Mouse (Mus musculus): Measurements from ENCODE around the gene Asap3. TPM values are rescaled to one million over a fixed set of nuclear protein-coding genes. Genes with fewer than 3 reads are reported as not detected.
A peak's percentile ranks its signal among the peaks of the same experiment; 100 is the strongest.

The Asap3 gene
- polyA plus RNA-seq, 1 experiment from 2014 or later: 4.1 TPM

DNA sequence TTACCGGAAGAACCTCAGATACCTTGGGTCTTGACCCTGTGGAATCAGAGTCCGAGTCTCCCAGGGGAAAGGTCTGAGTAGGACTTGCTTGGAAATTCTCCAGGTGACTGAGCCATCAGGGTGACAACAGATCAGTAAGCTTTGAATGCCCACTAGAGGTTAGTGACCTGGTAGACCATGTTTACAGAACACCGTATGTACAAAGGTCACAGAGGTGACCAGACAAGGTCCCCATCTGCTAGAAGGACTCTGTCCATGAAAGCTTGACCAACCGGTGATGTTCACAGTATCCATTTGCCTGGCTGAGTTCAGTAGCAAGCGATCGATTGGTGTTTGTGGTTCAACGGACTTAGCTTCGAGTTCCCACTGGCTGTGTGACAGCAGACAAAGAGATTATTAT lies 8.7 kb downstream of the Asap3 start:
- no peak overlapping the region for H3K9ac ChIP-seq (replicated peaks; ENCODE audit: low read depth, low read length)
- no peak overlapping the region for H3K4me3 ChIP-seq (replicated peaks; ENCODE audit: low read length)
- no peaks in the 10 kb centered on the region for H3K9me3 ChIP-seq (ENCODE audit: control insufficient read depth, low read length)
- no peaks in the 10 kb centered on the region for H3K36me3 ChIP-seq (ENCODE audit: control insufficient read depth, insufficient read depth)
- H3K27ac ChIP-seq (ENCODE audit: low read length): no peak overlapping the region
- WGBS: 87% methylated on average over 8 of the region's 8 CpGs
- no peak overlapping the region for H3K4me2 ChIP-seq (ENCODE audit: low read length)
- H3K4me1 ChIP-seq (replicated peaks; ENCODE audit: control insufficient read depth, insufficient read depth, low read length): peaks cover 9% of the 10 kb centered on the region
- H3K27me3 ChIP-seq (replicated peaks; ENCODE audit: control insufficient read depth, insufficient read depth, low read length): no peaks in the 10 kb centered on the region
- no peak for ATAC-seq

DNA sequence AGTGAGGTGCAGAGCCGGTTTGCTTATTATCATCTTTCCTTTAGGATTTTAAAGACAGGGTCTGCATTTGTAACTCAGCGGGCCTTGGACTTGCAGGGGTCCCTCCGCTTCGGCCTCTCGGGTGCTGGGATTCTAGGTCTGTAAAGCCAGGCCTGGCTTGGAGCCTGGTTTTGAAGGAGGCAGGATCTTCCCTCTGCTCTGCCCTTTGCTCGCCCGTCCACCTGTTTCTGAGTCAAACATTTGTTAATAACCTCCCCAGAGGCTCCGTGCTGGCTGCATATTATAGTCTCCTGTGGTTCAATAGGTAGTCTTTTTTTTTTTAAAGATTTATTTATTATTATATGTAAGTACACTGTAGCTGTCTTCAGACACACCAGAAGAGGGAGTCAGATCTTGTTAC lies 9.4 kb downstream of the Asap3 start:
- WGBS: 86% methylated on average over 8 of the region's 8 CpGs
- no peaks in the 10 kb centered on the region for H3K36me3 ChIP-seq (ENCODE audit: control insufficient read depth, insufficient read depth)
- H3K9ac ChIP-seq (replicated peaks; ENCODE audit: low read depth, low read length): no peak overlapping the region

DNA sequence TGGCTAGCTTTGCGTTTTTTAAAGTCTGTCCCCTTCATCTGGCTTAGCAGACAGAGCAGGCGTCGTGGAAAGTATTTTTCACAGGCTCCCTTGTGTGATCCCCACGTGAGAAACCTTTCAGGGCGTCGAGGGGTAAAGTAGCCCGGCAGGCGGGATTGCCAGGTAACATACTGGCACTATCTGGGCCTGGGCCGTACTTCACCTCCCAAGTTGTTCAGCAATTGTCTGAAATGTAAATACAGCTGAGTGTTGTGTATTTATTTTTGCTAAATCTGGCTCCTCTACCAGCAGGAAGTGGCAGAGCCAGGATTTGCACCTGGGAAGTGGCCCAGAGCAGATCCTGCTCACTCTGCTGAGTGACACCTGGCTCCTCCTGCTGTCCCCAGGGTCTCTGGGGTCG lies 10.9 kb downstream of the Asap3 start:
- Histone ChIP-seq H3K9me3 (ENCODE audit: control insufficient read depth, low read length) (no peaks in the 10 kb centered on the region), H3K4me1 (replicated peaks; ENCODE audit: control insufficient read depth, insufficient read depth, low read length) (peaks cover 13% of the 10 kb centered on the region), H3K27ac (ENCODE audit: low read length) (no peak overlapping the region), H3K9ac (replicated peaks; ENCODE audit: low read depth, low read length) (no peak overlapping the region), H3K4me3 (replicated peaks; ENCODE audit: low read length) (no peak overlapping the region), H3K36me3 (ENCODE audit: control insufficient read depth, insufficient read depth) (no peaks in the 10 kb centered on the region), H3K4me2 (ENCODE audit: low read length) (no peak overlapping the region), H3K27me3 (replicated peaks; ENCODE audit: control insufficient read depth, insufficient read depth, low read length) (no peaks in the 10 kb centered on the region)
- no peak for ATAC-seq
- WGBS: 65% methylated on average over 10 of the region's 10 CpGs

More for the DNA sequence above, 9.4 kb downstream of the Asap3 start:
- Histone ChIP-seq H3K4me2 (ENCODE audit: low read length) (no peak overlapping the region), H3K4me3 (replicated peaks; ENCODE audit: low read length) (no peak overlapping the region), H3K27ac (ENCODE audit: low read length) (no peak overlapping the region), H3K9me3 (ENCODE audit: control insufficient read depth, low read length) (no peaks in the 10 kb centered on the region), H3K4me1 (replicated peaks; ENCODE audit: control insufficient read depth, insufficient read depth, low read length) (peaks cover 12% of the 10 kb centered on the region), H3K27me3 (replicated peaks; ENCODE audit: control insufficient read depth, insufficient read depth, low read length) (no peaks in the 10 kb centered on the region)
- no peak for ATAC-seq

DNA sequence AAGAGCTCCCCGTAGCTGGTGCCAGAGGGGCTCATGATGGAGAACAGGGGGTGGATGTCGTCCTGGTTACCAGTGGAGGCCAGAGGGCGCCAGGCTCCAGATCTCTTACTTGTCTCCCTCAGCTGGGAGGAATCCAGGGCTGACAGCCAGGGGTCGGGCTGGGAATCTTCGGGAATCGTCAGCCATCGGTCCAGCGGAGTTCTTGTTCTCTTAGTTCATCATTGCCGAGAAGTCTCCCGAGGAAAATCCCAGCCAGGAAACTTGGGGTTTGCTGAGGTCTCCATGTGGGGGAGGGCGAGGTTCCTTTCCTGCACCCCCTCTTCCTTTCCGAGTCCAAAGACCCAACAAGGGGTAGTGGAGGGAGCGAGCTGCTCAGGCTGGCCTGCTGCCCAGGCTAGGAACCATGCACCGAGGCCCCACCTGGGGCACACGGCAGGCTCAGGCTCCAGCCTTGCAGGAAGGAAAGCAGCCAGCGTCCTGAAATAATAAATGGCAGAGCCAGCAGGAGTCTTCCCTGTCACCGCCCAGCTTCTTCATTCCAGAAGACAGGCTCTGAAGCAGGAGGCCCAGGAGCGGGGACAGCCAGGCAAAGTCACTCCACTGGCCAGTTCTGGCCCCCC lies 12.5 kb downstream of the Asap3 start:
- H3K9ac ChIP-seq (replicated peaks; ENCODE audit: low read depth, low read length): peak overlapping the region; percentile 30
- no peak overlapping the region for H3K27ac ChIP-seq (ENCODE audit: low read length)
- no peaks in the 10 kb centered on the region for H3K27me3 ChIP-seq (replicated peaks; ENCODE audit: control insufficient read depth, insufficient read depth, low read length)
- WGBS: 17% methylated on average over 18 of the region's 18 CpGs
- H3K4me3 ChIP-seq (replicated peaks; ENCODE audit: low read length): no peak overlapping the region
- no peaks in the 10 kb centered on the region for H3K36me3 ChIP-seq (ENCODE audit: control insufficient read depth, insufficient read depth)
- H3K9me3 ChIP-seq (ENCODE audit: control insufficient read depth, low read length): no peaks in the 10 kb centered on the region
- H3K4me1 ChIP-seq (replicated peaks; ENCODE audit: control insufficient read depth, insufficient read depth, low read length): peaks cover 18% of the 10 kb centered on the region
- H3K4me2 ChIP-seq (ENCODE audit: low read length): peak overlapping the region; percentile 13
- no peak for ATAC-seq

DNA sequence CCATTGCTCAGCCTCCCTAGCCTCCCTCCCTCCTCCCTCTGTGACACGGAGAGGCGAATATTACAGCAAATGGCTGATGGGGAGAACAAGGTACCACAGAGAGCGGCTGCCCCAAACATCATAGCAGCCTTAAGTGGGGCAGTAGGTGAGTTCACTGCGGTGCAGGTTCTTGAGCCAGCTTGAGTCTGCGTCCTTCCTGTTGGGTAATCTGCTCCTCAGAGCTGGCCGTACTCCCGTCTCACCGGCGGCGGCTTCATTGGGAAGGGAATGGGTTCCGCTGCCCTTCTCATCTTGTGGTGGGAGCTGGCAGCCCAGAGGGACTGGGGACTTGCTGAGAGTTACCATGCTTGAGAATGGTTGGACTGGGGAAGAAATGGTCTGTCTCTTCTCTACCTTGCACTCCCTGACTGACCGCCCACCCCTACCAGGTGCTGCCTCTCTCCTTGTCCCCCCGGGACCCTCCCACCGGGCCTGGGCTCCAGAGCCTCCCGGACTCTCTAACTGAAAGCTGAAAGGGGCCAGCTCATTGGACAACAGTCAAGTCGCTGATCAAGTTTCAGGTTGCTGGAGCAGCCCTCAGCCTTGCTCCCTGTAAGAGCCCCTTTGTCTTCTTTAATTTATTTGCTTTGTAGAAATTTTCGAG lies 14.1 kb downstream of the Asap3 start:
- Histone ChIP-seq H3K36me3 (ENCODE audit: control insufficient read depth, insufficient read depth) (no peaks in the 10 kb centered on the region), H3K4me1 (replicated peaks; ENCODE audit: control insufficient read depth, insufficient read depth, low read length) (peaks cover 25% of the 10 kb centered on the region), H3K27me3 (replicated peaks; ENCODE audit: control insufficient read depth, insufficient read depth, low read length) (no peaks in the 10 kb centered on the region), H3K4me2 (ENCODE audit: low read length) (no peak overlapping the region), H3K4me3 (replicated peaks; ENCODE audit: low read length) (no peak overlapping the region), H3K9me3 (ENCODE audit: control insufficient read depth, low read length) (no peaks in the 10 kb centered on the region), H3K27ac (ENCODE audit: low read length) (no peak overlapping the region), H3K9ac (replicated peaks; ENCODE audit: low read depth, low read length) (no peak overlapping the region)
- WGBS: 14% methylated on average over 17 of the region's 17 CpGs
- no peak for ATAC-seq

DNA sequence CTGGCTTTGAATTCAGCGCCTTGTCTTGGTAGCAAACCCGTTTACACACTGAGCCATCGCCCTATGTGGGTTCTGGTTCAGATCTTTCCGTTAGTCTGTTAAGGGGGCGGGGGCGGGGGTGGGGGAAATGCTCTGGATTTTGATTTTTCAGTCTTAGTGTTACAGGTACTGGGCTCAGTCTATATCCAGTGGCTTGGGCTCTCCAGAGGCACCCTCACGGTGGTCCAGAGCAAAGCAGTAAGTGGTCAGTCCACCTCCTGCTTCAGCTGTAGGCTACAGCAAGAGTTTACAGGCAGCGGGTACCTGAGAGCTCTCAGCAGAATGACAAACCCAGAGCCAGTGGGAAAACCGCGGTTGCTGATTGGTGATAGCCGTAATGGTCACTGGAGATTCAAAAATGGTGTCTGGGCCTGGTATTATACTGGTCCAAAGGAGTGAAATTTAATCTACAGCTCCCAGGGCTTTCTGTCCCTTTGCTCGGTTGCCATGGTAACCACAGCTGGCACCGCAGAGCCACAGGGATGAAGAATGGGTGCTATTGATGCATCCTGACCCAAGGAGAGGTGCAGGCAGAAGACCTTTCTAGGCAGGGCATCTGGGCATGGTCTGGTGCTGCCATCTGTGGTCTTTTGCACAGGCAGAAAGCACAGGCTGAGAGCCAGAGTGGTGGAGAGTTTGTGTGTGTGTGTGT lies 17.5 kb downstream of the Asap3 start:
- H3K4me2 ChIP-seq (ENCODE audit: low read length): no peak overlapping the region
- no peaks in the 10 kb centered on the region for H3K36me3 ChIP-seq (ENCODE audit: control insufficient read depth, insufficient read depth)
- ATAC-seq: peak; percentile 75
- no peak overlapping the region for H3K9ac ChIP-seq (replicated peaks; ENCODE audit: low read depth, low read length)
- H3K4me1 ChIP-seq (replicated peaks; ENCODE audit: control insufficient read depth, insufficient read depth, low read length): peaks cover 18% of the 10 kb centered on the region
- no peaks in the 10 kb centered on the region for H3K9me3 ChIP-seq (ENCODE audit: control insufficient read depth, low read length)
- 42% methylated on average over 13 of the region's 13 CpGs for WGBS
- no peaks in the 10 kb centered on the region for H3K27me3 ChIP-seq (replicated peaks; ENCODE audit: control insufficient read depth, insufficient read depth, low read length)
- H3K4me3 ChIP-seq (replicated peaks; ENCODE audit: low read length): no peak overlapping the region
- no peak overlapping the region for H3K27ac ChIP-seq (ENCODE audit: low read length)

DNA sequence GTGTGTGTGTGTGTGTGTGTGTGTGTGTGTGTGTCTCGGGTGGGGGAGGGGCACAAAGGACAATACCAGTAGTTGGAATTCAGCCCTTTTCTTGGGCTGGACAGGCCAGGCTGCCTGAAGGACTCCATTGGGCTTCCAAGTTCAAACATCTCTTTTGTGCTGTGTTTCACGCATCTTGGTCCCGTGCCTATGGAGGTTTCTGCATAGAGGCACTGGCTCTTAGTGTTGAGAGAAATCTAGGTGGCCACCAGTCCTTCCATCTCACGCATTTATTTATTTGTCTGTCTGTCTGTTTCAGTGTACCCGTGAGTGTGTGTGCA lies 18.0 kb downstream of the Asap3 start:
- H3K4me1 ChIP-seq (replicated peaks; ENCODE audit: control insufficient read depth, insufficient read depth, low read length): peaks cover 16% of the 10 kb centered on the region
- H3K9me3 ChIP-seq (ENCODE audit: control insufficient read depth, low read length): no peaks in the 10 kb centered on the region
- H3K9ac ChIP-seq (replicated peaks; ENCODE audit: low read depth, low read length): no peak overlapping the region
- no peak overlapping the region for H3K4me2 ChIP-seq (ENCODE audit: low read length)
- peak; percentile 33; the same call in 1 of the 2 replicates for ATAC-seq
- no peak overlapping the region for H3K27ac ChIP-seq (ENCODE audit: low read length)
- no peaks in the 10 kb centered on the region for H3K27me3 ChIP-seq (replicated peaks; ENCODE audit: control insufficient read depth, insufficient read depth, low read length)
- 31% methylated on average over 5 of the region's 5 CpGs for WGBS
- no peak overlapping the region for H3K4me3 ChIP-seq (replicated peaks; ENCODE audit: low read length)
- no peaks in the 10 kb centered on the region for H3K36me3 ChIP-seq (ENCODE audit: control insufficient read depth, insufficient read depth)

DNA sequence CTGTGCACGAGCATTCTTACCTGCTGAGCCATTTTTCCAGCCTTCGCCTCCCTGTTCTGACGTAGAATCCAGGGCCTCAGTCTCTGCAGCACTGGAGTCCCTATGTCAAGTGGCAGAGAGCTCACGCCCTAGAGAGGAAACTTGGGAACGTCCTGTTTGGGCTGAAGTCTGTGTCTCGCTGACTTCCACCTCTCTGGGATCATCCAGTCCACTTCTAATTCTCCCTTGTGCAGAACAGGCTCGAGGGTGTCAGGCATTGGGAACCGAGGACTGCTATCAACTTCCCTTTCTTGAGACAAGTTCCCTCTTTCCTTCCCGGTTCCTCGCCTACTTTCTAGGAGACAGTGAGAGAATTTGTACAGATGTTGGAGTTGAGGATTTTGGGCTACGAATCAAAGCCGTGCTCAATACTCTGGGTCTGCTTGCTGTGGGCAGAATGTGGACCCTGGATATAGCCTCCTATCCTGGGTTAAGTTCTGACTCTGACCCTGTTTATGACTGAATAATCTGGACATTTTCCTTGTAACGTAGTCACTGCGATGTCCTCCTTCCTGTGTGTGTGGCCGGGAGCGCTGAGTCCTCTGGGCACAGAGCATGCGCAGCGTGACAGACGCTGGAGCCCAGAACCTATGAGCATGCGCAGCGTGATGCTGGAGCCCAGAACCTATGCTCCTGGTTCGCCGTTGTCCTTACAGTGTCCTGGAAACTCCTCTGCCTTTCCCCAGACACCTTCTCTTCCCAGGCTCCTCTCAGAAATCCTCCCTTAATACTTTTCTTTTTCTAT lies 18.7 kb downstream of the Asap3 start:
- no peak overlapping the region for H3K27ac ChIP-seq (ENCODE audit: low read length)
- H3K27me3 ChIP-seq (replicated peaks; ENCODE audit: control insufficient read depth, insufficient read depth, low read length): no peaks in the 10 kb centered on the region
- H3K4me3 ChIP-seq (replicated peaks; ENCODE audit: low read length): no peak overlapping the region
- peaks cover 16% of the 10 kb centered on the region for H3K4me1 ChIP-seq (replicated peaks; ENCODE audit: control insufficient read depth, insufficient read depth, low read length)
- H3K36me3 ChIP-seq (ENCODE audit: control insufficient read depth, insufficient read depth): no peaks in the 10 kb centered on the region
- no peak overlapping the region for H3K9ac ChIP-seq (replicated peaks; ENCODE audit: low read depth, low read length)
- H3K9me3 ChIP-seq (ENCODE audit: control insufficient read depth, low read length): no peaks in the 10 kb centered on the region
- H3K4me2 ChIP-seq (ENCODE audit: low read length): no peak overlapping the region
- no peak for ATAC-seq
- WGBS: 83% methylated on average over 23 of the region's 23 CpGs

DNA sequence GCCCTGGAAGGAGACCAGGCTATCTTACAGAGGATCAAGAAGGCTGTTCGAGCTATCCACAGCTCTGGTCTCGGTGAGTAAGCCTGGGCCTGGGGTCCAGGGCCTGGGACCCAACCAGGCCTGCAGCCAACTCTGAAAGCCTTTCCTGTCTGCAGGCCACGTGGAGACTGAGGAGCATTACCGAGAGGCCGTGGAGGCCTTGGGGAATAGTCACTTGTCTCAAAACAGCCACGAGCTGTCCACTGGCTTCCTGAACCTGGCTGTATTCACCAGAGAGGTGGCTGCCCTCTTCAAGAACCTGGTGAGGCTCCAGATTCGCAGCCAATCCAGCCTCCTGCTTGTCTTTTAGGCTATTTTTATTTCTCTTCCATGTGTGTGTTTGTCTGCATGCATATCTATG lies 21.2 kb downstream of the Asap3 start:
- H3K9ac ChIP-seq (replicated peaks; ENCODE audit: low read depth, low read length): no peak overlapping the region

More for the DNA sequence above, 21.2 kb downstream of the Asap3 start:
- ATAC-seq: no peak
- Histone ChIP-seq H3K9me3 (ENCODE audit: control insufficient read depth, low read length) (no peaks in the 10 kb centered on the region), H3K4me3 (replicated peaks; ENCODE audit: low read length) (no peak overlapping the region), H3K36me3 (ENCODE audit: control insufficient read depth, insufficient read depth) (no peaks in the 10 kb centered on the region), H3K27me3 (replicated peaks; ENCODE audit: control insufficient read depth, insufficient read depth, low read length) (no peaks in the 10 kb centered on the region), H3K4me1 (replicated peaks; ENCODE audit: control insufficient read depth, insufficient read depth, low read length) (peaks cover 12% of the 10 kb centered on the region), H3K27ac (ENCODE audit: low read length) (no peak overlapping the region), H3K4me2 (ENCODE audit: low read length) (no peak overlapping the region)
- WGBS: 85% methylated on average over 7 of the region's 7 CpGs
